Mouse (Mus musculus) erythroid progenitor cell, adult 5-6 weeks (primary cell): ENCODE measurements around the gene Olfr859. TPM values are rescaled to one million over a fixed set of nuclear protein-coding genes. Genes with fewer than 3 reads are reported as not detected.
"Not testable (repeated sequence)": the region's sequence is repeated elsewhere in the genome, so short reads cannot be mapped to it uniquely, and the experiment has no call there.

Experiments used
- ATAC-seq: replicated peaks from 2 replicates; pipeline ENCODE4 v1.8.0; 2016; ENCODE audit warnings: moderate number of reproducible peaks, mild to moderate bottlenecking, moderate TSS enrichment, inconsistent platforms; ENCODE audit not compliant: poor library complexity, low FRiP score, severe bottlenecking
- total RNA-seq, 2 experiments: library from RNA; stranded (forward) in 1 of 2; stranded (reverse) in 1 of 2; fragments of 150-400 nt in 1 of 2; fragments of 186-747, 209-891 nt in 1 of 2; gene quantifications; 2 replicates each; pipeline versions ENCODE4 v1.2.3 to v1.2.4; 2015 to 2017; ENCODE audit warnings: low replicate concordance in 2 of 2

Olfr859 gene
- not detected in 2 replicates for total RNA-seq (2015; ENCODE audit: low replicate concordance)
- not detected in 2 replicates for total RNA-seq (2017; ENCODE audit: low replicate concordance)

DNA sequence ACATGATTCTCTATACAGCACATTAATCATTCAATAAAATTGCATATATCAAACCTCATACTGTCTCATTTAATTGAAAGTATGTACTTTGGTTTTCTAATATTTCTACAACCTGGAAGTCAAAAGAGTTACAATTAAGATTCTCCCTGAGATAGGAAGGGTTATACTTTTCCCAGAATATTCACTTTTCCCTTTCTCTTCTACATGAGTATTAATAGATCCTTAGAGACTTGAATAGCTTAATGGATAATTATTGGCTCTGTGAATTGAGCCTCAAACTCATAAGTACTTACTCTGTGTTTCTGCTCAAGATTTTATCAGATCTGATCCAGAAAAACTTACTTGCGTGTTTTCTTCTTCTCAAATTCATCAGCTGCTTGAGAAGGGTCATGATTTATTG is at the start of gene Olfr859:
Olfr859 (plus strand) TSS at position 301 of the 400 bp plus-strand sequence.
- not testable (repeated sequence) for ATAC-seq

- ATAC-seq: no peak
Measured at GRCm38 (mm10) chr9:19769136-19769535, 35.6 kb upstream of the Olfr859 start.

DNA sequence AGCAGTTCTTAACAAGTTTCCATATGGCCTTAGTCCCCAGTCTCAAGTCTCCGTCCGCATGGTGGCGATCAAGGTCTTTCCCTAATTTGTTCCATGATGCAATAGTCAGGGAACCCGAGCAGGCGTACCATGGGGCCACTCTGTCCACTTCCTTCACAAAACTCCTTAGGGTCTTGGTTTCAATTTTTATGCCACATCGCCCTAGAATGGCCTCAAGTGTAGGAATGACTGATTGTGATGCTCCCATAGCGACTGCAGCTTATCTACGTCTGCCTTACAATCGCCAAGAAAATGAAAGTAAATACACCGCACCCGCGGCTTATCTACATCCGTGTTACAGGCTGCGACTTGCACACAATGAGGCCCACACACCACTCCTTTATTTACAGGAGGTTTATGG is 35.0 kb upstream of the Olfr859 start:
- no peak for ATAC-seq

GRCm38 (mm10) chr9:19779983-19780382 is 24.7 kb upstream of the Olfr859 start, which contains the start of gene Olfr58:
Gene Olfr58 (plus strand): TSS chr9:19780283.
- ATAC-seq: no peak

DNA sequence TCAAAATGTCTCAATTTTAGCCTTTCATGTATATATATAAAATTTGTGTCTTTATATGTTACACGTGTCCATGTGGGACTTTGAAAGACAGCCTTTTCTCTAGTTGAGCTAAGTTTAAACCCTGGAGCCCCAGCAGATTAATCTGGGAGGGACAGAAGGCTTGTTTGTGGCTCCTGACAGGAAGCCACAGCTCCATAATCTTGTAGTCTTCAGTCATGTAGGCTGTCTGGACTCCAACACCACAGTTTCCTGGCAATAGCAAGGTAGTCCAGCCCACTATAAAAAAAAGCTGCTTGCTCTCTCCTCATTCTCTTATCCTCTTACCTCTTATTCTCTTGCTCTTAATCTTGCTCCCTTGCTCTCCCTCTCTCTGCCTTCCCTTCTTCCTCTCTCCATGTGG is 1.7 kb upstream of the Olfr859 start:
- no peak for ATAC-seq

- ATAC-seq: no peak
Measured at GRCm38 (mm10) chr9:19849647-19850046, 44.9 kb downstream of the Olfr859 start, which contains the start of gene Olfr860. Gene Olfr860 (minus strand): TSS chr9:19849747.

Other genes starting within 250 kb of the Olfr859 start
- gene Olfr854, start 237.5 kb upstream of the Olfr859 start, total RNA-seq (2015; ENCODE audit: low replicate concordance): not detected in 2 replicates
- not detected in 2 replicates for gene Olfr854, start 237.5 kb upstream of the Olfr859 start, total RNA-seq (2017; ENCODE audit: low replicate concordance)
- not detected in 2 replicates for gene Olfr855, start 222.3 kb upstream of the Olfr859 start, total RNA-seq (2015; ENCODE audit: low replicate concordance)
- gene Olfr855, start 222.3 kb upstream of the Olfr859 start, total RNA-seq (2017; ENCODE audit: low replicate concordance): not detected in 2 replicates
- 5.8 and 7.5 TPM in 2 replicates for gene Zfp317, start 182.8 kb upstream of the Olfr859 start, total RNA-seq (2015; ENCODE audit: low replicate concordance)
- 4.3 and 11.3 TPM in 2 replicates for gene Zfp317, start 182.8 kb upstream of the Olfr859 start, total RNA-seq (2017; ENCODE audit: low replicate concordance)
- not detected in 2 replicates for gene Olfr857, start 95.5 kb upstream of the Olfr859 start, total RNA-seq (2015; ENCODE audit: low replicate concordance)
- not detected in 2 replicates for gene Olfr857, start 95.5 kb upstream of the Olfr859 start, total RNA-seq (2017; ENCODE audit: low replicate concordance)
- gene Olfr58, start 24.6 kb upstream of the Olfr859 start, total RNA-seq (2015; ENCODE audit: low replicate concordance): not detected in 2 replicates
- gene Olfr58, start 24.6 kb upstream of the Olfr859 start, total RNA-seq (2017; ENCODE audit: low replicate concordance): not detected in 2 replicates
- gene Olfr860, start 44.8 kb downstream of the Olfr859 start, total RNA-seq (2015; ENCODE audit: low replicate concordance): not detected in 2 replicates
- not detected in 2 replicates for gene Olfr860, start 44.8 kb downstream of the Olfr859 start, total RNA-seq (2017; ENCODE audit: low replicate concordance)
- gene Olfr862, start 83.1 kb downstream of the Olfr859 start, total RNA-seq (2015; ENCODE audit: low replicate concordance): not detected in 2 replicates
- gene Olfr862, start 83.1 kb downstream of the Olfr859 start, total RNA-seq (2017; ENCODE audit: low replicate concordance): not detected in 2 replicates
- under 0.01 TPM in 1 of 2 replicates, not detected in the other for gene Olfr77, start 112.0 kb downstream of the Olfr859 start, total RNA-seq (2015; ENCODE audit: low replicate concordance)
- 0.77 TPM in 1 of 2 replicates, not detected in the other for gene Olfr77, start 112.0 kb downstream of the Olfr859 start, total RNA-seq (2017; ENCODE audit: low replicate concordance)
- not detected in 2 replicates for gene Olfr866, start 223.1 kb downstream of the Olfr859 start, total RNA-seq (2015; ENCODE audit: low replicate concordance)
- gene Olfr866, start 223.1 kb downstream of the Olfr859 start, total RNA-seq (2017; ENCODE audit: low replicate concordance): not detected in 2 replicates